In the genomic region with DNA sequence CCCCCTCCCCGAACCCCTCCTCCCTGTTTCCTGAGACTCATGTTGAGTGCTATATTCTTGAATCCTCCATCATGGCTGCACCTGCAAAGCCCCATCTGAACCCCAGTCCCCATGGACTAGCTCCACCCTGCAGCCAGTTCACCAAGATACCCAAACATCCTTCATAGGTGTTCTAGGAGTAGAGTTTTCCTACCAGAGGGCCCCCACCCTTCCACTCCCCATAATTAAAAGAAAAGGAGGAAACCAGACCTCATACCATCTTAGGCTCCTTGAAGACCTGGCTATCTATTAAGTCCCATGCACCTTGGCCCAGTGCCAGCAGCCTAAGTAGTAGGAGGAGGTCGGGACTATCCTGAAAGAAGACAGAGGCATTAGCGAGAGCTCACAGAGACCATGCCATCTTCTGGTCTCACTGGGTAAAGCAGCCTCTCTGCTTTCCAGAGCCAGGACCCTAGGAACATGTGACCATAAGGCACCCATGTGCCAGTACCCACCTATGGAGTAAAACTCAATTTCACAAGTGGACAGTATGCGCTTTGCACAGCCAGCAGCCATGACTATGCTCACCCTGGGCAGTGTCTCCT, we compare ENCODE assay signal across 14 mouse cellular contexts. TPM values are rescaled to one million over a fixed set of nuclear protein-coding genes. Genes with fewer than 3 reads are reported as not detected.
DNase-seq lines count a peak whose midpoint lies in the region; ATAC-seq and TF ChIP-seq lines count a peak whose summit lies in the region.
"Had no signal": no experiment of that assay in that cellular context is flagged by ENCODE, and none has a peak within 500 bp of the region (broad histone marks: within the 10 kb centered on the region; RNA-seq: fewer than 3 reads in every experiment).

No protein-coding gene starts in this region.

- 57% methylated on average over 4 of the region's 4 CpGs for WGBS in hindbrain, postnatal 0 days
- WGBS in hindbrain, embryonic 16.5 days, result 60% methylated on average over 4 of the region's 4 CpGs
- 61% methylated on average over 4 of the region's 4 CpGs for WGBS in midbrain, embryonic 14.5 days
- 61% methylated on average over 4 of the region's 4 CpGs for WGBS in midbrain, embryonic 16.5 days

- TF ChIP-seq CTCF in hindbrain, postnatal 0 days (IDR thresholded peaks at IDR 0.05; ENCODE audit: low read depth), result peak; percentile 47

- H3K9ac ChIP-seq in hindbrain, postnatal 0 days (replicated peaks; ENCODE audit: low read length), result no peak overlapping the region
- H3K9ac ChIP-seq in hindbrain, embryonic 16.5 days (ENCODE audit: low read depth, low read length), result no peak overlapping the region
- no peak overlapping the region for H3K9ac ChIP-seq in midbrain, embryonic 14.5 days (replicated peaks; ENCODE audit: low read length)
- no peak overlapping the region for H3K9ac ChIP-seq in midbrain, embryonic 16.5 days (ENCODE audit: low read depth, low read length)
- H3K9ac ChIP-seq: heart, embryonic 13.5 days had no signal

- no peaks in the 10 kb centered on the region for H3K9me3 ChIP-seq in hindbrain, postnatal 0 days (ENCODE audit: low read length)
- no peaks in the 10 kb centered on the region for H3K9me3 ChIP-seq in hindbrain, embryonic 16.5 days (ENCODE audit: control insufficient read depth, low read length)
- H3K9me3 ChIP-seq in midbrain, embryonic 14.5 days (ENCODE audit: control insufficient read depth, low read length), result no peaks in the 10 kb centered on the region
- H3K9me3 ChIP-seq in midbrain, embryonic 16.5 days (replicated peaks; ENCODE audit: control insufficient read depth, low read length, poor library complexity, severe bottlenecking), result no peaks in the 10 kb centered on the region
- H3K9me3 ChIP-seq: forebrain, embryonic 10.5 days; heart, embryonic 13.5 days; limb, embryonic 10.5 days had no signal

- ATAC-seq in hindbrain, postnatal 0 days, result peak; percentile 73
- ATAC-seq in hindbrain, embryonic 16.5 days, result no peak
- no peak for ATAC-seq in midbrain, embryonic 14.5 days (ENCODE audit: low FRiP score, low TSS enrichment)
- ATAC-seq in midbrain, embryonic 16.5 days, result no peak
- ATAC-seq in erythroblast, adult 5-6 weeks (replicated peaks; ENCODE audit: low FRiP score, poor library complexity, severe bottlenecking), result peak; percentile 71

- peak; percentile 33 for DNase-seq in hindbrain, postnatal 0 days (ENCODE audit: low spot score)
- DNase-seq in midbrain, embryonic 14.5 days, result peak; percentile 24
- peak; percentile 60 to 80 for DNase-seq in spleen, postnatal 4 days (ENCODE audit: low spot score in 2 of 2)
- no peak for DNase-seq in ovary, postnatal 14 days (ENCODE audit: low spot score)
- DNase-seq in right cerebral cortex, postnatal 14 days, result no peak
- DNase-seq: kidney, adult 9 months; thymus, postnatal 25 days had no signal

- no peak overlapping the region for H3K4me3 ChIP-seq in hindbrain, postnatal 0 days (ENCODE audit: low read length)
- H3K4me3 ChIP-seq in hindbrain, embryonic 16.5 days (ENCODE audit: low read length), result no peak overlapping the region
- H3K4me3 ChIP-seq in midbrain, embryonic 14.5 days (replicated peaks; ENCODE audit: low read depth, low read length), result no peak overlapping the region
- no peak overlapping the region for H3K4me3 ChIP-seq in midbrain, embryonic 16.5 days (ENCODE audit: low read depth, low read length)
- H3K4me3 ChIP-seq: forebrain, embryonic 10.5 days; heart, embryonic 13.5 days; limb, embryonic 10.5 days had no signal

- no peak overlapping the region for H3K27ac ChIP-seq in hindbrain, postnatal 0 days
- H3K27ac ChIP-seq in hindbrain, embryonic 16.5 days (ENCODE audit: low read depth, low read length), result no peak overlapping the region
- no peak overlapping the region for H3K27ac ChIP-seq in midbrain, embryonic 14.5 days (replicated peaks; ENCODE audit: low read depth, low read length)
- H3K27ac ChIP-seq in midbrain, embryonic 16.5 days (ENCODE audit: low read length), result no peak overlapping the region
- H3K27ac ChIP-seq: forebrain, embryonic 10.5 days; heart, embryonic 13.5 days; limb, embryonic 10.5 days had no signal

- no peaks in the 10 kb centered on the region for H3K27me3 ChIP-seq in hindbrain, postnatal 0 days (ENCODE audit: insufficient read depth, low read length)
- no peaks in the 10 kb centered on the region for H3K27me3 ChIP-seq in hindbrain, embryonic 16.5 days (replicated peaks; ENCODE audit: control insufficient read depth, insufficient read depth, low read length)
- no peaks in the 10 kb centered on the region for H3K27me3 ChIP-seq in midbrain, embryonic 14.5 days (ENCODE audit: control insufficient read depth, insufficient read depth, low read length)
- H3K27me3 ChIP-seq in midbrain, embryonic 16.5 days (ENCODE audit: control insufficient read depth, insufficient read depth, low read depth, low read length), result no peaks in the 10 kb centered on the region
- H3K27me3 ChIP-seq: heart, embryonic 13.5 days had no signal

- 0 out of 2 replicates have a peak, but pooled peaks cover 3% of the 10 kb centered on the region for H3K4me1 ChIP-seq in hindbrain, postnatal 0 days (ENCODE audit: insufficient read depth, low read length)
- peaks cover 4% of the 10 kb centered on the region for H3K4me1 ChIP-seq in hindbrain, embryonic 16.5 days (ENCODE audit: control insufficient read depth, insufficient read depth, low read depth, low read length)
- 0 out of 2 replicates have a peak, but pooled peaks cover 6% of the 10 kb centered on the region for H3K4me1 ChIP-seq in midbrain, embryonic 14.5 days (ENCODE audit: control insufficient read depth, insufficient read depth, low read length)
- peaks cover 13% of the 10 kb centered on the region; the same call in 1 of the 2 replicates for H3K4me1 ChIP-seq in midbrain, embryonic 16.5 days (ENCODE audit: control insufficient read depth, insufficient read depth, low read length)
- H3K4me1 ChIP-seq: limb, embryonic 10.5 days had no signal

- no peak overlapping the region for H3K4me2 ChIP-seq in hindbrain, postnatal 0 days (ENCODE audit: low read depth, low read length)
- H3K4me2 ChIP-seq in hindbrain, embryonic 16.5 days (ENCODE audit: low read length), result no peak overlapping the region
- no peak overlapping the region for H3K4me2 ChIP-seq in midbrain, embryonic 14.5 days (ENCODE audit: low read length)
- H3K4me2 ChIP-seq in midbrain, embryonic 16.5 days (ENCODE audit: low read length), result no peak overlapping the region
- H3K4me2 ChIP-seq: heart, embryonic 13.5 days had no signal

- H3K36me3 ChIP-seq in hindbrain, postnatal 0 days (ENCODE audit: insufficient read depth, low read length), result peaks cover 77% of the 10 kb centered on the region
- H3K36me3 ChIP-seq in hindbrain, embryonic 16.5 days (ENCODE audit: control insufficient read depth, insufficient read depth, low read length), result peaks cover 54% of the 10 kb centered on the region
- peaks cover 93% of the 10 kb centered on the region for H3K36me3 ChIP-seq in midbrain, embryonic 14.5 days (ENCODE audit: control insufficient read depth, insufficient read depth, low read length)
- H3K36me3 ChIP-seq in midbrain, embryonic 16.5 days (ENCODE audit: control insufficient read depth, insufficient read depth, low read length), result peaks cover 31% of the 10 kb centered on the region

RNA-seq across cellular contexts. Expression of gene Tor4a, which starts 7.0 kb away (rescaled TPM):
- 4.0 and 4.7 TPM in 2 replicates for total RNA-seq in hindbrain, postnatal 0 days (2014; rRNA removed)
- 1.2 and 1.9 TPM in 2 replicates for polyA plus RNA-seq in hindbrain, postnatal 0 days (2015; fragmentation: Nextera tagmentation; extraction: Ambion mirVana)
- 2.1 and 2.3 TPM in 2 replicates for polyA plus RNA-seq in hindbrain, embryonic 16.5 days (2015; fragmentation: Nextera tagmentation; extraction: Ambion mirVana)
- 0.66 and 1.1 TPM in 2 replicates for polyA plus RNA-seq in midbrain, embryonic 14.5 days (2014; fragmentation: Nextera tagmentation; extraction: Ambion mirVana)
- 1.2 and 1.4 TPM in 2 replicates for polyA plus RNA-seq in midbrain, embryonic 16.5 days (2015; fragmentation: Nextera tagmentation; extraction: Ambion mirVana)
- 3.1 and 5.0 TPM in 2 replicates for total RNA-seq in erythroblast, adult 5-6 weeks (2015; ENCODE audit: low replicate concordance)
- total RNA-seq in erythroblast, adult 5-6 weeks (2017; ENCODE audit: low replicate concordance), result 6.7 and 7.4 TPM in 2 replicates

RNA-seq across cellular contexts. Expression of gene Nelfb, which starts 7.6 kb away (rescaled TPM):
- total RNA-seq in hindbrain, postnatal 0 days (2014; rRNA removed), result 90.3 and 117 TPM in 2 replicates
- 82.0 and 82.8 TPM in 2 replicates for polyA plus RNA-seq in hindbrain, postnatal 0 days (2015; fragmentation: Nextera tagmentation; extraction: Ambion mirVana)
- polyA plus RNA-seq in hindbrain, embryonic 16.5 days (2015; fragmentation: Nextera tagmentation; extraction: Ambion mirVana), result 105 and 112 TPM in 2 replicates
- 82.6 and 98.7 TPM in 2 replicates for polyA plus RNA-seq in midbrain, embryonic 14.5 days (2014; fragmentation: Nextera tagmentation; extraction: Ambion mirVana)
- polyA plus RNA-seq in midbrain, embryonic 16.5 days (2015; fragmentation: Nextera tagmentation; extraction: Ambion mirVana), result 116 and 117 TPM in 2 replicates
- total RNA-seq in erythroblast, adult 5-6 weeks (2015; ENCODE audit: low replicate concordance), result 0.77 and 6.1 TPM in 2 replicates
- 19.5 and 25.7 TPM in 2 replicates for total RNA-seq in erythroblast, adult 5-6 weeks (2017; ENCODE audit: low replicate concordance)

RNA-seq across cellular contexts. Expression of gene Stpg3, which starts 10.7 kb away (rescaled TPM):
- total RNA-seq in hindbrain, postnatal 0 days (2014; rRNA removed), result not detected in 2 replicates
- polyA plus RNA-seq in hindbrain, postnatal 0 days (2015; fragmentation: Nextera tagmentation; extraction: Ambion mirVana), result not detected in 2 replicates
- polyA plus RNA-seq in hindbrain, embryonic 16.5 days (2015; fragmentation: Nextera tagmentation; extraction: Ambion mirVana), result not detected in 2 replicates
- 0.16 TPM in 1 of 2 replicates, not detected in the other for polyA plus RNA-seq in midbrain, embryonic 14.5 days (2014; fragmentation: Nextera tagmentation; extraction: Ambion mirVana)
- polyA plus RNA-seq in midbrain, embryonic 16.5 days (2015; fragmentation: Nextera tagmentation; extraction: Ambion mirVana), result not detected in 2 replicates
- not detected in 2 replicates for total RNA-seq in erythroblast, adult 5-6 weeks (2015; ENCODE audit: low replicate concordance)
- total RNA-seq in erythroblast, adult 5-6 weeks (2017; ENCODE audit: low replicate concordance), result 0.34 TPM in 1 of 2 replicates, not detected in the other
- total RNA-seq: adrenal gland, postnatal 4 days had no signal
- polyA plus RNA-seq: forebrain, embryonic 10.5 days; heart, embryonic 13.5 days; limb, embryonic 10.5 days had no signal

RNA-seq across cellular contexts. Expression of gene Fam166a, which starts 14.8 kb away (rescaled TPM):
- not detected in 2 replicates for total RNA-seq in hindbrain, postnatal 0 days (2014; rRNA removed)
- 0.42 TPM in 1 of 2 replicates, not detected in the other for polyA plus RNA-seq in hindbrain, postnatal 0 days (2015; fragmentation: Nextera tagmentation; extraction: Ambion mirVana)
- 0.39 and 1.0 TPM in 2 replicates for polyA plus RNA-seq in hindbrain, embryonic 16.5 days (2015; fragmentation: Nextera tagmentation; extraction: Ambion mirVana)
- not detected in 2 replicates for polyA plus RNA-seq in midbrain, embryonic 14.5 days (2014; fragmentation: Nextera tagmentation; extraction: Ambion mirVana)
- polyA plus RNA-seq in midbrain, embryonic 16.5 days (2015; fragmentation: Nextera tagmentation; extraction: Ambion mirVana), result 0.43 TPM in 1 of 2 replicates, not detected in the other
- not detected in 2 replicates for total RNA-seq in erythroblast, adult 5-6 weeks (2015; ENCODE audit: low replicate concordance)
- not detected in 2 replicates for total RNA-seq in erythroblast, adult 5-6 weeks (2017; ENCODE audit: low replicate concordance)
- polyA plus RNA-seq: heart, embryonic 13.5 days had no signal

RNA-seq across cellular contexts. Expression of gene Tubb4b, which starts 20.8 kb away (rescaled TPM):
- 827 and 864 TPM in 2 replicates for total RNA-seq in hindbrain, postnatal 0 days (2014; rRNA removed)
- 531 and 568 TPM in 2 replicates for polyA plus RNA-seq in hindbrain, postnatal 0 days (2015; fragmentation: Nextera tagmentation; extraction: Ambion mirVana)
- 486 and 553 TPM in 2 replicates for polyA plus RNA-seq in hindbrain, embryonic 16.5 days (2015; fragmentation: Nextera tagmentation; extraction: Ambion mirVana)
- polyA plus RNA-seq in midbrain, embryonic 14.5 days (2014; fragmentation: Nextera tagmentation; extraction: Ambion mirVana), result 319 and 339 TPM in 2 replicates
- 366 and 421 TPM in 2 replicates for polyA plus RNA-seq in midbrain, embryonic 16.5 days (2015; fragmentation: Nextera tagmentation; extraction: Ambion mirVana)
- total RNA-seq in erythroblast, adult 5-6 weeks (2015; ENCODE audit: low replicate concordance), result 161 and 203 TPM in 2 replicates
- 205 and 234 TPM in 2 replicates for total RNA-seq in erythroblast, adult 5-6 weeks (2017; ENCODE audit: low replicate concordance)

Comparison
In these comparisons a context has a peak if more than half of its experiments do, and no peak if none do; other contexts are left out.
1. ATAC-seq: peak in hindbrain, postnatal 0 days (single experiment) and erythroblast, adult 5-6 weeks (single experiment); none in hindbrain, embryonic 16.5 days (single experiment), midbrain, embryonic 14.5 days (single experiment) and midbrain, embryonic 16.5 days (single experiment).
2. DNase-seq: peak in hindbrain, postnatal 0 days (single experiment), midbrain, embryonic 14.5 days (single experiment) and spleen, postnatal 4 days (2 of 2); none in ovary, postnatal 14 days (single experiment) and right cerebral cortex, postnatal 14 days (single experiment).